Mouse (Mus musculus) regulatory T cell (primary cell): Measurements from ENCODE around the gene Tmem199.

Experiments used
- in situ Hi-C: fragments of 300-600 bp; cut with MboI, MseI; formaldehyde crosslinking; loops from one replicate; pipeline ENCODE4 v1.15.1; 2025; ENCODE audit warnings: high pct_unique_total_duplicates

Gene Tmem199

DNA sequence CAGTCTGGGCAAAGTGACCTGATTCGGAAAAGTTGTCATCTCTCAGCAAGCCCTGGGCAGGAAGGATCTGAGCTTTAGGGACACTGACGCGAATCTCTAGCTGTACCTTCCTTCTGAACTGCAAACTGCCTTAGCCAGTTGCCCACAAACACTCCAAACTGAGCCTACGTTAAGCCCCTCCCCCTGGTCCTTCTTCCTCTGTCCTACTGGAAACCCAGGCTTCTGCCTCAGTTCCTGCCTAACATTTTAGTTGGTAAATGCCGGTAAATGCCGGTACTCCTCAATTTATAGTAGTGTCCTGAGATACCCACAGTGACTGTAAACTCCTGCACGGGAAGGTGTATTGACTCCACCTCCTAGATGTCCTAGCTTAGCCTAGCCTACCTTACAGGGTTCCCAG, 28.3 kb downstream of the Tmem199 start:
- in situ Hi-C loops: no loop called here

DNA sequence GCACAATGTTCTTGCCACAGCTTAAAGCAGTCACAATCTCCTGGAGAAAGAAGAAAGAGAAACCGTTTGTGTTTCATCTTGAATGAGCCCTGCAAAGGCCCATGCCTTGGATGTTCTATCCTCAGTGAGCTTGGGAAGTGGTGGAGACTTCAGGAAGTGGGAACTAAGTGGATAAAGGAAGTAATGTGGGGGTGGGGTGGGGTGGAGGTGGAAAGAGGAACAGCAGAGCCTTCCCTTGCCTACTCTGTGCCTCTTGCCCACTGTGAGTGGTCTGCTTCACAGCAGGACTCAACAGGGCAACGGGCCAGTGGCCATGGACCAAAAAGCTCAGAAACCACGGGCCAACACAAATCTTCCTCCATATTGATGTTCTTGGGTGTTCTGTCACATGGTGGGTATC, 36.7 kb downstream of the Tmem199 start:
- in situ Hi-C loops: no loop called here

DNA sequence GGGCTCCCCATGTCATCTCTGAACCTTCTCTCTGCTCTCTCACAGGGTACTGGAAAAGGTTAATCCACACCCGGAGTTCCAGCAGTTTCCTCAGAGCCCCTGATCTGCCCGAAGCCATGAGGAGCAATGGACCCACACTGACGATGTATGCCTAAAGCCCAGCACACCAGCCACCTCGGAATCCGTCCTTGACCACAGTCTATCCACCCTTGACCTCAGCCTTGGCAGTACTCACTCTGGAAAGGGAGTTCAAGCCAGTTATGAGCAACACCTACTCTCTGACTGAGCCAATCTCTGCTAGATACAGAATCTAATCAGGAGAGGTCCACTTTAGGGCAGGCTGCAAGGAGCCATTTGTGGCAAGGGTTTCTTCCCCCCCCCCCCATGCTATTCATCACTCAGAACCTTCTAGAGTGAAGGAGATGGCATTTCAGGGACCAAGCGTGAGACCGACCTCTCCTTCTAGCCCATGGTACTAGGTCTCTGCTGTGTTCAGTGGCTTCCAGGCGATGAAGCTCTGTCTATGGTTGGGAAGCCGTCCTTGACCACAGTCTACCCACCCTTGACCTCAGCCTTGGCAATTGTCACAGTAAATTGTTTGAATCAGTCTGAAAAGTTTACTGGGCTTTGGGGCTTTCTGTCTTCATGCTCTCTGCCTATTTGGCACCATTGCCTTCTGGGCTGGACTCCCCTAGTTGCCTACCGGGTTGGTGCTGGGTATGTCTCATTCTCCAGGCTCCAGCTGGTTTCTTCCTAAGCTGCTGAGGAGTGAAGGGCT, 40.5 kb downstream of the Tmem199 start:
- in situ Hi-C loops: no loop called here

DNA sequence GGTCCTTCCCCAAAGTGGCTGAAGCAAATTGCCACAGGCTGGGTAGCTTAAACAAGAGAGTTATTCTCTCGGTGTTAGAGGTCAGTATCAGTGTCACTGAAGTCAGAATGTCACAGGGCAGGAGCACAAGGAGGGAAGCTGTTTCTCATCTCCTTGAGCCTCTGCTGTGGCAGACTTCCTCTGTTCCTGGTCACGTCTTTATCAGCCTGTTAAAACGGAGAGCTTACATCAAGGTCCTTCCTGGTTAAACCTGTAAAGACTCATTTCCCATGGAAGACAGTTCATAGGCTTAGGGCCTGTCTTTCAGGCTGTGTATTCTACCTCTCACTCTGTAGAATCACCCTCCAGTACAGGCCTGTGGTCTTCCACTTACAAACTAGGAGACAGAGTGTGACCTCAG, 44.0 kb downstream of the Tmem199 start:
- in situ Hi-C loops: no loop called here

DNA sequence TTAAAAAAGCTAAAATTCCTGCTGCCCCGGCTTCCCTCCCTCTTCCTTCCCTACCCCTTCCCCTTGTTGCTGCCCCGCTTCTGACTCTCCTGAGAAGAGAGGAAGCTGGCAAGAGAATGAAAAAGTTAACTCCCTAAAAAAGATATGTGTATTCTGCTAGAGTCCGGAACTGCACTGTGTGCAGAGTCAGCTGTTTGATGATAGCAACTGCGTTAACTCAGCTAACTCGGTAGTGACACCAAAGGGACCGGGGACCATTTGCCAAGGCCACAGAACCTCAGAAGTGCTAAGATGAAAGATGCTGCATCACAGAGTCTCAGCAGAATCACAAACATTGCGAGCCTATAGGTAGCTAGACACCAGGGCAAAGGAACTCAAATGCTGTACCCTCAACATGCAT, 44.5 kb downstream of the Tmem199 start:
- in situ Hi-C loops: no loop called here

DNA sequence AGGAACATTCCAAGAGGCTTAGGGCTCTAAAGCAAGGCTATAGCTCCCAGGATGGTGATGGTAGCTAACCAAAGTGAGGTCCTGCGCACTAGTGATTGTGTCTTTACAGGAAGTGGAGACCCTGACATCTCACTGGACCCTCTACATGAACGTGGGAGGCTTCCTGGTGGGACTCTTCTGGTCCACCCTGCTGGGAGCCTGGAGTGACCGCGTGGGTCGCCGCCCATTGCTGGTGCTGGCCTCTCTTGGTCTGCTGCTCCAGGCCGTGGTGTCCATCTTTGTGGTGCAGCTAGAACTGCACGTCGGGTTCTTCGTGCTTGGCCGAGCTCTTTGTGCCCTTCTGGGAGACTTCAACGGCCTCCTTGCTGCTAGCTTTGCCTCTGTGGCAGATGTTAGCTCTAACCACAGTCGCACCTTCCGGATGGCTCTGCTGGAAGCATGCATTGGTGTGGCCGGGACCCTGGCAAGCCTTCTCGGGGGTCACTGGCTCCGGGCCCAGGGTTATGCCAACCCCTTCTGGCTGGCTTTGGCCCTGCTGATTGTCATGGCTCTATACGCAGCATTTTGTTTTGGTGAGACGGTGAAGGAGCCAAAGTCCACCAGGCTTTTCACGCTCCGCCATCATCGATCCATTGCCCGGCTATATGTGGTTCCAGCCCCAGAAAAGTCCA, 45.6 kb downstream of the Tmem199 start:
- in situ Hi-C loops: no loop called here

DNA sequence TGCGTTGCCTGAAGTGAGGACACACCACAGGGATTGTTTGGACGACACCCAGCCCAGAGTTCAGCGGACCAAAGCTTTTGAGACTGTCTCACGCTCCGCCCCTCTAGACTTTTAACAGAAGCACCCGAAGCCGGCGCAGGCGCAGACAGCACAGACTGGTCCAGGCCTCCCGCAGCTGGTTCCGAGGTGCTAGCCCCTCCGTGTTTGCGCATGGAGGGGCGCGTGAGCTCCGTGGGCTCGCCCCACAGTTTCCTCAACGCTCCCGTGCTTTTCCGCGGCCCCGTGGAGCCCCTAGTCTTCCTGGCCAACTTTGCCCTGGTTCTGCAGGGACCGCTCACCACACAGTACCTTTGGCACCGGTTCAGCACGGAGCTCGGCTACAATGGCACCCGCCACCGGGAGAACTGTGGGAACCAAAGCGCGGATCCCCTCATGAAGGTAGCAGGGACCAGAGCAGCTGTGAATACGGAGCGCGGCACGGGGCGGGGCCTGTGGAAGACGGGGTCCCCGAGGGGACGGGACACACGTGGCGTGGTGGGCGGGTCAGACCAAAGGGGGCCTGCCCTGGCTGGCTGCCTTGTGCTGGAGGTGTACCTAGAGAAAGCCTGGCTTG, 46.3 kb downstream of the Tmem199 start, which contains the start of gene Slc46a1:
Slc46a1 (plus strand) TSS at position 130 of the 613 bp plus-strand sequence.
- in situ Hi-C loops: no loop called here

DNA sequence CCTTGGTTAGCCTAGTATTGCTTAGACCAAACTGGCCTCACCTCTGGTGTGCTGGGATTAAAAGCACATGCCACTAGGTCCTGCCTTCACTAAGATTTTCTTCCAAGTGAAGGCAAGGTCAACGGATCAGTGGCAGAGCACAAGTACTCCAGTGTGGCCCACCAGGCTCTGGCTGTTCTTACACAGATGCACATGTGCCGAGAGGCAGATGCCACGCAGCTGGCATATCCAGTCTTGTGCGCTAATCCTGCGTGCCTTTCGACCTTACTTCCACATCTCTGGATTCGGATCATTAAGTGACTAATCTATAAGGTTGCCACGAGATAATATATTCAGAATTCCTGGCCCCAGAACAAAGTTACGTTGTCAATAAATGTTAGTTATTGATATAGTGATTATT, 46.9 kb downstream of the Tmem199 start:
- in situ Hi-C loops: no loop called here

DNA sequence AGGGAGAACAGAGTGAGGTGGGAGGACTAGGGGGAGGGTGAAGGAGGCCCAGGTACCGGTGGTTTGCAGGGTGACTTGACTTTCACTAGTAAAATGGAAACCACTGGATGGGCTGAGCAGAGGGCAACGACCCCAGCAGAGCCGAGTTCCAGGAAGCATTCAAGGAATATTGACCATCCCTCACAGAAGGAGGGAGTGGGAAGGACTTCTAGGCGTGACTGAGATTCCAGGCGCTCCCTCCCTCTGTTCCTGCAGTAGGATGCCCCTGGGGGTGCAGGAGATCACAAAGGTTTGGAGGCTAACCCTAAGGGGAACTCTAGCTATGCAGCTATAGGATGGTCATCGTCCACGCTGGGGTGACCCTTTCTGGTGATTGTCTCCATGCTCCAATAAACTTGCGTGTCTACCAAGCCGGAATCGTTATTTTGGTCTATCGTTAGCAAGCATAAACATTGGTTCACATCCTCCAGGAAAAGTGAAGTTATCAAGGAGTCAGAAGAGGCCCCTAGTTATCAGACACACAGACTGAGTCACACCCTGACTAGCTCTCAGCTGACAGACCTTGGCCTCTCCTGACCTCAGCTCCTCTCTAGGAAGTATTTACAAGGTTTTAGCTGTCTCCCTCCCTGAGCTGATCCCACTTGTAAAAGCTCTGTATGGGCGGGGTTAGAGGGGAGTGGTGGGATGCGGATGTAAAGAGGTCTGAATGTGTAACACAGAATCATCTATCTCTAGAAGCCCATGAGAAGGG, 48.5 kb downstream of the Tmem199 start:
- in situ Hi-C loops: no loop called here

DNA sequence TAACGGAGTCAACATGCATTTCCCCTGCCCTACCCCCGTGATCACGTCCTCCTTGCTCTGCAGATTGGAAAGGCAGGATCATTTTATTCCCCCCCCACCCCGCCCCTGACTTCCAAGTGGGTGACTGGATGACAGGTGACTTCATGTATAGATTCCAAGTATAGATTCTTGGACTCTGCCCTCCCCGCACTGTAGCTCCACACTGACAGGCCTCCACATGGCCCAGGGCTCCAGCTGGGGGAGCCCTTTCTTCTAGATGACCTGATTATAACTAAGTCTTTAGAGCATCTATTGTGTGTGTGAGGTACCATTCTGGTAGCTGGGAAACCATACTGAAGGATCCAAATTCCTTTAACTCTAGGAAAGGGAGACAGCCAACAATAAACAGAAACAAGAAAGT, 49.3 kb downstream of the Tmem199 start:
- in situ Hi-C loops: no loop called here

DNA sequence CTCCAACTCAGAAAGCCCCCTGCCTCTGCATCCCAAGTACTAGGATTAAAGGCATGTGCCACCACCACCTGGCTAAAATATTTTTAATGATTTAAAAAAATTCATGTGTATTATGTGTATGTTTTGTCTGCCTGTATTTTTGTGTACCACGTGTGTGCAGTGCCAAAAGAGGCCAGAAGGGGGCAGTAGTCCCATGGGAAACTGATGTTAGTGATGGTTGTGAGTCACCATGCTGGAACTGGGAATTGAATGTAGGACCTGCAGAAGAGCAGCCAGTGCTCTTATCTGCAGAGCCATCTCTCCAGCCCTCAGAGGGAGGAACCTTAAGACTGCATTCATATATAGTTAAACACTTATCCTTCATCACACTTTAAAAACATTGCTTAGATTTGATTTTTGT, 50.1 kb downstream of the Tmem199 start:
- in situ Hi-C loops: no loop called here

DNA sequence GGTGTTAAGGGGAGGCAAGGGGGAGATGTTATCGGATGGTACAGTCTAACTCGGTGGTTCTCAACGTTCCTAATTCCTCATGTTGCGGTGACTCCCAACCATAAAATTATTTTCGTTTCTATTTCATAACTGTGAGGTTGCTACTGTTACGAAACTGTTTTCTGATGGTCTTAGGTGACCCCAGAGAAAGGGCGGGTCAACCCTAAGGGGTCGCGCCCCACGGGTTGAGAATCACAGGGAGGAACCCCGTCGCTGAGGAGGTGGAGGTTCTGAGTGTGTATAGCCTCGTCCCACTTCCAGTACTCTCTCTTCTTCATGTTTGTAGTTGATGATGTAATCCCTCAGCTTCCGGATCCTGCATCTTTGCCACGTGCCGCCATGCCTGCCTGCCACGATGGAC, 53.2 kb downstream of the Tmem199 start:
- in situ Hi-C loops: no loop called here
